Mouse (Mus musculus) lung, adult 18-20 months (tissue): ENCODE data around the gene Olfr1043.
"Not testable (repeated sequence)": the region's sequence is repeated elsewhere in the genome, so short reads cannot be mapped to it uniquely, and the experiment has no call there.

Source experiments
- DNase-seq, 2 experiments: peaks; one replicate each; pipeline ENCODE4 v3.0.0; 2022; ENCODE audit warnings: mixed read lengths in 2 of 2

Olfr1043 gene

DNA sequence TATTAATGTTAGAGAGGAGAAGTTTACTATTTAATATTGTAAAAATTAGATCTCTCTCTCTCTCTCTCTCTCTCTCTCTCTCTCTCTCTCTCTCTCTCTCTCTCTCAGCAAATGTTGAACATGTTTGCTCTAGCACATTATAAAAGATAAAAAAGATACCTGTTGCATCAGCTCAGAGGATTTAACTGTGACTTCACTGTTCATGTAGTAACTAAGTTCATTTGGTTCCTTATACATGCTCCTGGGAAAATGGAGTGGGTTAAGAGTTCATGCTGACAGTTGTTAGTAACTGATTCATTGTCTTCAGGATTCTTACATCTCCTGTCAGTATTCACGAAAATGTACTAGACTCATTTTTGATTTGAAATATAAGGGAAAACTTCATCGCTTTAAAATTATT lies at the start of gene Olfr1043:
TSS of gene Olfr1043 (minus strand) at position 101 of the 400 bp plus-strand sequence.
- no peak for DNase-seq

- no peak for DNase-seq
These were observed 35.6 kb upstream of the Olfr1043 start, which contains the start of gene Olfr1045 for GRCm38 (mm10) chr2:86202909-86203308. Olfr1045 (minus strand) TSS chr2:86203009.

DNA sequence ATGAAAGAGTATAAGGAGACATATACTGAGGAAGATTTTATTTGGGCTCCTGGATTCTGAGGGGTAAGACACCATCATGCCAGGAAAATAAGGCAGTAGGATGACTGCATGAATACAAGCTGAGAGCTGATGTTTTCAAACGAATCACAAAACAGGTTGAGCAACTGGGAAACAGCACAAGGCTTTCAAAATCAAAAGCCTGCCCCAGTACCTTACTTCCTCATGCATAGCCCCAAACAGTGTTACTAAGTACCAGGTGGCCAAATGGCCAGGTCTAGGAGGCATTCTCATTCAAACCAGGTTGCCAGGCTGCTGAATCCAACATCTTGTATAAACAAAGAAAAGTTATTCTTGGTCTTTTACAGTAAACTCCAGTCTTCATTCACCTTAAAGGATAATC lies 28.5 kb upstream of the Olfr1043 start:
- DNase-seq, result no peak

DNA sequence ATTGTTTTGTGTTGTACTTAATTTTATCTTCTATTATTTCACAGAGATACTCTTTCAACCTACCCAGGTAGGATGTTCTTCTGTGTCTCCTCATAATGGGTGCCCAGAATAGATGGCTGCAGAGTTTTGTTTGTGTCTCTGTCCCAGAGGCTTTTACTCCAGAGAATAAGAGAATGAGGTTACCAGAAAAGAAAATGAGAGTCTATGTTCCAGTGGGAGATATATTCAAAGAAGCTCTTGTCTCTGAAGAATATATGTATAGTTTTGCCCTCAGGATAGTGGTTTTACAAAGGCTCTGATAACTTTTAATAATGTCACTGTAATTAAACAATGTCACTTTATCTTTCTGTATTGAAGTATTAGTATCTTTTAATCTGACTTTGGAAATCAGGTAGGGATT lies 18.3 kb upstream of the Olfr1043 start, which contains the start of gene Olfr52:
TSS of gene Olfr52 (minus strand) at position 101 of the 400 bp plus-strand sequence.
- DNase-seq, result no peak

GRCm38 (mm10) chr2:86179950-86180349 lies 12.6 kb upstream of the Olfr1043 start:
- DNase-seq, result no peak

DNA sequence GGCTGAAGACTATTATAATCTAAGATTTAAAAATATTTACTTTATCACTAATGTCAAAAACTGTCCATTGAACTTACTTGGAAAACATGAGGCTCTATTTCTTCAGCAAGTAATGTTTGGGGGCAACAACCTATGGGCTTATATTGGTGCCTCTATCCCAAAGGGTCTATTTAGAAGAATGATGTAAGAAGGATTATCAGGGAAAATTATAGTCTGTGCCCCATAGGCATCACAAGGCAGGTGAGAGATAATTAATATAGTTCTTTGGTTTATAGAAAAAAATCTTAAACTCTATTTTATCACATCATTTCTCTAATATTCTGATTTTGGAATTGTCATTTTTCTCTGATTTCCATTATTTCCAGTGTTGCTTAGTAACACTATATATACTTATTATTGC lies 10.4 kb upstream of the Olfr1043 start, which contains the start of gene Olfr1044:
TSS of gene Olfr1044 (minus strand) at position 101 of the 400 bp plus-strand sequence.
- no peak for DNase-seq

DNA sequence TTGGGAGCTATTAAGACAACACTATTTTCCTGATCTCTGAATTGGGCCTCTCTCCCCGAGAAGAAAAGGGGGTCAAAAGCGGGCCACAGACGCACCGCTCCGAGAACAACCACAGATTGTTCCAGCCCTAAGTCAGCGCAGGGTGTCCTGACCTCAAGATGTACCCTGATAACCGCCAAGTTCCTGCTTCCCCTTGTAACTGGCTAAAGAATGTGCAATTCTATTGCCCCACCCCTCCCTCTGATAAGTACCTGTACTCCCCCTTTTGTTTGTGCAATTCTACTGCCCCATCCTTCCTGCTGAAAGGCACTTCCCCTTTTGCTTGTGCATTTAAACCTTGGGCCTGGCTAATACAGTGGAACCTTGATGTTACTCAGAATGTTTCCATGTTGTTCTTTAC lies 8.1 kb upstream of the Olfr1043 start:
- not testable (repeated sequence) for DNase-seq

- no peak for DNase-seq
These were observed 5.6 kb downstream of the Olfr1043 start, which contains the start of gene Olfr1042 for GRCm38 (mm10) chr2:86161738-86162137. Olfr1042 (minus strand) TSS chr2:86161838.

DNA sequence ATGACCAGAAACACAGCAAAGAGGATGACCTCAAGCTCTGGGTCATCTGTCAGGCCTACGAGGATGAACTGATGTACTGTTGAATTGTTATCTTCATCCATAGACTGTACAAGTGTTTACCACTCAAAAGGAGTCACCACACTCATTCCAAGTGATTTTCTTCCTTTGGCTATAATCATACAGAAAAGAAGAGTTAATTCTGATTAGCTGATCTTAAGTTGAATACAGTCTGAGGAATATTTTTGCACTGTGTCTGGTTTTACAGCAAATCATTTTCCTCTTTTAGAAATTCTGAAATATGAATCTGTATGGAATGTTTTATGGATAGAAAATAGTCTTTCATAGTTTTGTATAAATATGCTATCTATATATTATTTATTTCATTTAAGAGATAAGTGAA lies 20.7 kb downstream of the Olfr1043 start, which contains the start of gene Olfr1040:
TSS of gene Olfr1040 (minus strand) at position 101 of the 400 bp plus-strand sequence.
- no peak for DNase-seq

- no peak for DNase-seq
These were observed 31.5 kb downstream of the Olfr1043 start, which contains the start of gene Olfr1039 for GRCm38 (mm10) chr2:86135828-86136227. Olfr1039 (minus strand) TSS chr2:86135928.
